Mouse (Mus musculus): ENCODE measurements at regions not wholly inside any gene's neighbourhood (a gene's known extent, or its start where the extent isn't known, plus 50 kb on each side); places are given as distances from the start of the nearest gene placed in this dataset.
A peak's percentile ranks its signal among the peaks of the same experiment; 100 is the strongest.

GRCm38 (mm10) chr17:85908709-85909108 lies 220.6 kb upstream of the Six2 start:
- H3K4me3 ChIP-seq = no peak overlapping the region
- no peak for ATAC-seq (ENCODE audit: borderline replicate concordance, extremely low read depth, low FRiP score, low TSS enrichment)

GRCm38 (mm10) chr17:85906597-85907187 lies 218.6 kb upstream of the Six2 start:
- H3K9me3 ChIP-seq = no peaks in the 10 kb centered on the region
- no peak overlapping the region for H3K27ac ChIP-seq
- no peaks in the 10 kb centered on the region for H3K36me3 ChIP-seq
- no peak for ATAC-seq (ENCODE audit: borderline replicate concordance, extremely low read depth, low FRiP score, low TSS enrichment)
- H3K9ac ChIP-seq = no peak overlapping the region
- no peaks in the 10 kb centered on the region for H3K4me1 ChIP-seq
- no peak overlapping the region for H3K4me2 ChIP-seq
- 71% methylated on average over 4 of the region's 4 CpGs for WGBS
- no peak overlapping the region for H3K4me3 ChIP-seq
- no peaks in the 10 kb centered on the region for H3K27me3 ChIP-seq

More at GRCm38 (mm10) chr17:85908709-85909108, 220.6 kb upstream of the Six2 start:
- Histone ChIP-seq H3K27me3 (no peaks in the 10 kb centered on the region), H3K27ac (no peak overlapping the region), H3K9me3 (no peaks in the 10 kb centered on the region), H3K9ac (no peak overlapping the region), H3K4me2 (no peak overlapping the region), H3K36me3 (no peaks in the 10 kb centered on the region), H3K4me1 (no peaks in the 10 kb centered on the region)
- 81% methylated on average over 3 of the region's 3 CpGs for WGBS

DNA sequence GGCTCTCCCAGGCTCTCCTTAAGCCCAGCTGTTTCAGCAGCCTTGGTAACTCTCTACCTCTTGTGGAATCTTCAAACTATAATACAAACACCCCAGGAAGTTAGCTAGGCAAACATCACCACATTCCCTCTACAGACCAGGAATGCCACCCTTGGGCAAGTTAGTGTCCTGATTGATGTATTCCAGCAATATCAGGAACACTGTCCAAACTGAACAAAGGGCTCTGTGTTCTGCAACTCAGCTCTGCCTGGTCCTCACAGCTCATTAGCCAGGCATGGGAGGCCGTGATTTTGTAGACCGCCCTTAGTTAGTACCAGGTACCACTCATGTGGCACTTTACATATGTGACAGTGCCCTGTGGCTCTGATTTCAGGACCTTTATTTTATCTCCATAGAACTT lies 214.5 kb upstream of the Six2 start:
- Histone ChIP-seq H3K4me2 (no peak overlapping the region), H3K36me3 (no peaks in the 10 kb centered on the region), H3K27me3 (no peaks in the 10 kb centered on the region), H3K27ac (no peak overlapping the region), H3K4me3 (no peak overlapping the region), H3K9me3 (no peaks in the 10 kb centered on the region), H3K9ac (no peak overlapping the region), H3K4me1 (no peaks in the 10 kb centered on the region)
- 49% methylated on average over 2 of the region's 2 CpGs for WGBS
- ATAC-seq (ENCODE audit: borderline replicate concordance, extremely low read depth, low FRiP score, low TSS enrichment) = no peak

GRCm38 (mm10) chr17:85899096-85899495 lies 211.0 kb upstream of the Six2 start:
- no peaks in the 10 kb centered on the region for H3K4me1 ChIP-seq
- no peak overlapping the region for H3K4me2 ChIP-seq
- no peak overlapping the region for H3K9ac ChIP-seq
- H3K36me3 ChIP-seq = no peaks in the 10 kb centered on the region
- no peak overlapping the region for H3K4me3 ChIP-seq
- H3K27me3 ChIP-seq = no peaks in the 10 kb centered on the region
- H3K27ac ChIP-seq = no peak overlapping the region
- H3K9me3 ChIP-seq = no peaks in the 10 kb centered on the region
- WGBS = 77% methylated on average over 6 of the region's 6 CpGs
- no peak for ATAC-seq (ENCODE audit: borderline replicate concordance, extremely low read depth, low FRiP score, low TSS enrichment)

DNA sequence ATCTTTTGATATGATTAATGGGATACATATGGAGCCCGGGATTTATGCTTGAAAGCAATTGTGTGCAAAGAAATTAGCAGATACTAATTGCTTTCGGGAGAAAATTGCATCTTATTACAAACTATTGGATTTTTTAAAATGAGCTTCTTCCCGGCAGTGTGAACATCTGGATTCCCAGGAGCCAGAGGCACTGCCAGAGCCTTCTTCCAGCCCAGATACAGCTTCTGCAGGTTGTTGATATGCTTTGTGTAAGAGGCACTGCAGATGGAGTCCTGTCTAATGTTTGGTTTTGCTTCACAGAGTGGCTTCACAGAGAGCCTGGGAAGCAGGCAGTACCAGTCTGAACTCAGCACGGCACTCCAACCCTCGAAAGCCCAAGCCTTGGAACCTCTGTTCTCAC lies 207.9 kb upstream of the Six2 start:
- Histone ChIP-seq H3K27ac (no peak overlapping the region), H3K36me3 (no peaks in the 10 kb centered on the region), H3K4me1 (no peaks in the 10 kb centered on the region), H3K27me3 (no peaks in the 10 kb centered on the region), H3K9ac (no peak overlapping the region), H3K4me2 (no peak overlapping the region), H3K9me3 (no peaks in the 10 kb centered on the region), H3K4me3 (no peak overlapping the region)
- 74% methylated on average over 5 of the region's 5 CpGs for WGBS
- ATAC-seq (ENCODE audit: borderline replicate concordance, extremely low read depth, low FRiP score, low TSS enrichment) = no peak

- Histone ChIP-seq H3K27me3 (peaks cover 7% of the 10 kb centered on the region; the same call in 1 of the 2 replicates), H3K27ac (no peak overlapping the region), H3K36me3 (no peaks in the 10 kb centered on the region), H3K4me3 (no peak overlapping the region), H3K4me1 (peaks cover 2% of the 10 kb centered on the region; the same call in 1 of the 2 replicates), H3K9me3 (no peaks in the 10 kb centered on the region), H3K9ac (no peak overlapping the region), H3K4me2 (no peak overlapping the region)
- no peak for ATAC-seq (ENCODE audit: borderline replicate concordance, extremely low read depth, low FRiP score, low TSS enrichment)
- 45% methylated on average over 2 of the region's 2 CpGs for WGBS
Measured at GRCm38 (mm10) chr17:85891243-85891642, 203.2 kb upstream of the Six2 start.

DNA sequence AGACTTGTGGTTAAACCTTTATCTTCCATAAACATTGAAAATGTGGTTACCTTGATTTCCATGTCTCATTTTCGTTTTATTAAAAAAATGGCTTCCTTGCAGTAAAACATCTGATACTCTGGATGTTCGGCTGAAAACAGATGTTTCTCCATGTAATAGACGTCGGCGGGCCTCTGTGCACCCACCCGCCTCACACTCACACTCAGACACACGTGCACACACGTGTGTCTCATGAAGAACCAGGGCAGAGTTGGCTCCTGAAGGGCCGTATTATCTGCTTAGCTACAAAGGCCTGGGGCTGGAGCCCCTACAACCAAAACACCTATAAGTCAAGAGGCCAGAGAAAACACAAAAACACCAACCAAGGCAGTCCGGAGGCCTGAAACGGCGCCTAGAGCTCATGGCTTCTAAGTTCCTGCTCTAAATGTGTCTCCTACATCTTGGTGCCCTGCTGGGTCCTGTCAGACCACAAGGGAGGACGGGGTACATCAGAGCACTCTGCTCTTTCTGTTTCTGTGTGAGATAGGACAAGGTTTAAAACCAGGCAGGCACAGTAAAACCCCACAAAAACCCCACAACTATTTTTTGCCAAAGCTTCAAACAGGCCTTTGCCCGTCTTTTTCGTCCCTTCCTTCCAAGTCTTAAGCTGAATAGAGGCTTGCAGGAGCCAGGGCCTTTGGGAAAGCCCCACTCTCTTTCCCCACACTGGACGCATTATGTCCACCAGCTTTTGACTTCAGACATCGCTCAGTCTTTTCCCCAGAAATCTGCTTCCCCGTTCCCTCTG lies 201.9 kb upstream of the Six2 start:
- H3K9me3 ChIP-seq = no peaks in the 10 kb centered on the region
- peaks cover 4% of the 10 kb centered on the region; the same call in 1 of the 2 replicates for H3K4me1 ChIP-seq
- 74% methylated on average over 18 of the region's 18 CpGs for WGBS
- peaks cover 7% of the 10 kb centered on the region; the same call in 1 of the 2 replicates for H3K27me3 ChIP-seq
- no peak overlapping the region for H3K4me2 ChIP-seq
- no peak overlapping the region for H3K27ac ChIP-seq
- ATAC-seq (ENCODE audit: borderline replicate concordance, extremely low read depth, low FRiP score, low TSS enrichment) = no peak
- no peaks in the 10 kb centered on the region for H3K36me3 ChIP-seq
- no peak overlapping the region for H3K4me3 ChIP-seq
- H3K9ac ChIP-seq = no peak overlapping the region

DNA sequence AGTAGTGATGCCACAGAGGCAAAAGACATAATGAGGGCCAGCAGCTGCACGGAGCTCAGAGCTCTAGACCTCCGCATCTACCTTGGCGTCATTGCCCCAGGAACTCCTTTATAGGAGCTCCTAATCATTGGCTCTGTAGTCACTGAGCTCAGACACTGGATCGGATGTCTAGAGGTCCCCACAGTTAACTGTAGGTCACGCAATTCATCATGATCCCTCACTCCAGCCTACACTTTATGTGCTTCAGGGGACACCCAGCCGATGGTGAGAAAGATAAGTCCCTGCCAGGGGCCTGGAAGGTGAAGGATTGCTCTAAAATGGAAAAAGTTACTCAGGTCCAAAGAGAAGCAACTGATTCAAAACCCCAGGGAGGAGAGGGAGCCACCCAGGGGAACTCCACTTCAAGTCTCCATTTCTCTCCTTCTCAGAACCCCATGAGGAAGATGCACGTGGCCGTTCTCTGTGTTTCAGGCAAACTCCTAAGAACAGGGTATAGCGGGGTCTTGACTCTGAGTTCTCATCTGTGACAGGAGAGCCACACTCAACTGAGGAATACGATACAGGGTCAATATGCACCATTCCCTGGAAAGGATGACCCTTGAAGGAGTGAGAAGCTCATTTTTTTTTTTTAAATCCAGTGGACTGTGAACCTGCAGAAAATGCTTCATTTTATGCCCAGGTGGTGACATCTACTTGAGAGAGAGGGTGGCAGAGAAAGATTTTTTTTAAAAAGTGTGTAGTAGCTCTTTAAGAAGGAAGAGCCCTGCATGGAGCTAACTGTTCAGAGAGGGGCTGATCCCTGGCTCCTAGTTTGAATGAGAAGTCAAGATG lies 200.7 kb upstream of the Six2 start:
- Histone ChIP-seq H3K9me3 (no peaks in the 10 kb centered on the region), H3K4me1 (peaks cover 4% of the 10 kb centered on the region; the same call in 1 of the 2 replicates), H3K27ac (no peak overlapping the region), H3K4me3 (no peak overlapping the region), H3K27me3 (peaks cover 10% of the 10 kb centered on the region; the same call in 1 of the 2 replicates), H3K4me2 (no peak overlapping the region), H3K36me3 (no peaks in the 10 kb centered on the region), H3K9ac (no peak overlapping the region)
- WGBS = 68% methylated on average over 10 of the region's 10 CpGs
- no peak for ATAC-seq (ENCODE audit: borderline replicate concordance, extremely low read depth, low FRiP score, low TSS enrichment)

DNA sequence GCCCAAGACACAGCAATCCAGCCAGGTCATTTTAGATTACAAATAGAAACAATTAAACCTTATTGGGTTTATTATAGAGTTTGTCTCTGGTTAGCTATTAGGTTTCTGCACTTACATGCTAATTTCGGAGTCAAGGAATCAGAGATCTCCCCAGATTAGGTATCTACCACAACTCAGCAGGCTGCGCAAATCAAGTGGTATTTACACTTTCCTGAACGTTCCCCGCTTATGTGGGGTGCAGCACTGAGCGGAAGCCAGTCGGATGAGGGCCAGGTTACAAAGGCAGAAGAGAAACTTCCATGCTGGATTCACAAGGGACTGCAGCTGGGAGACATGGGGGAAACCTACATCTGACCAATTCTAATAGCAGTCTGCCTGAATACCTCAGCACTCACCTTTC lies 198.6 kb upstream of the Six2 start:
- no peaks in the 10 kb centered on the region for H3K36me3 ChIP-seq
- no peak overlapping the region for H3K9ac ChIP-seq
- 63% methylated on average over 6 of the region's 6 CpGs for WGBS
- ATAC-seq (ENCODE audit: borderline replicate concordance, extremely low read depth, low FRiP score, low TSS enrichment) = no peak
- no peak overlapping the region for H3K4me3 ChIP-seq
- no peaks in the 10 kb centered on the region for H3K9me3 ChIP-seq
- peaks cover 18% of the 10 kb centered on the region; the same call in 1 of the 2 replicates for H3K27me3 ChIP-seq
- H3K27ac ChIP-seq = no peak overlapping the region
- no peak overlapping the region for H3K4me2 ChIP-seq
- peaks cover 11% of the 10 kb centered on the region for H3K4me1 ChIP-seq

DNA sequence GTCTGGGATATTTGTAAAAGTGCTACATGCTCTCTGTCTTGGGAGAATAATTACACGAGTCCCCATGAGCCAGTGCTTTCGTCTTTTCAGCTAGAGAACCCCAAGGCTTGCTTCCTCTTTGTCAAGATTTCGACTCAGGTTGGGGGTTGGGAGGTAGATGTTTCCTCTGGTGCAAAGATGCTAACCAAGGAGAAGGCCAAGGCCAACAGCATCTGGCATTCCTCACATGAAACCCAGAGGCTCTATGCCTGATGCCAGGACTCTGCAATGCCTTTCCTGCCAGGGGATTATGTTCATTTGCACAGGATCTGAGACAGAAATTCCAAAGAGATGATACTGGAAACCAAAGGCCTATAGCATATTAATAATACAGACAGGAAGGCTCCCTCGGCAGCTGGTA lies 198.2 kb upstream of the Six2 start:
- peaks cover 15% of the 10 kb centered on the region for H3K4me1 ChIP-seq
- no peaks in the 10 kb centered on the region for H3K36me3 ChIP-seq
- no peak overlapping the region for H3K4me3 ChIP-seq
- no peak overlapping the region for H3K4me2 ChIP-seq
- ATAC-seq (ENCODE audit: borderline replicate concordance, extremely low read depth, low FRiP score, low TSS enrichment) = no peak
- peaks cover 18% of the 10 kb centered on the region; the same call in 1 of the 2 replicates for H3K27me3 ChIP-seq
- no peak overlapping the region for H3K27ac ChIP-seq
- H3K9me3 ChIP-seq = no peaks in the 10 kb centered on the region
- 40% methylated on average over 4 of the region's 4 CpGs for WGBS
- no peak overlapping the region for H3K9ac ChIP-seq

GRCm38 (mm10) chr17:85881636-85882170 lies 193.6 kb upstream of the Six2 start:
- Histone ChIP-seq H3K36me3 (no peaks in the 10 kb centered on the region), H3K4me2 (no peak overlapping the region), H3K4me3 (no peak overlapping the region), H3K9me3 (no peaks in the 10 kb centered on the region), H3K27me3 (peaks cover 16% of the 10 kb centered on the region; the same call in 1 of the 2 replicates), H3K9ac (no peak overlapping the region), H3K27ac (peak overlapping the region; percentile 54), H3K4me1 (peaks cover 24% of the 10 kb centered on the region)
- 45% methylated on average over 8 of the region's 8 CpGs for WGBS
- ATAC-seq (ENCODE audit: borderline replicate concordance, extremely low read depth, low FRiP score, low TSS enrichment) = no peak

Data from lung, embryonic 15.5 days (tissue).